25 mouse cellular contexts compared by ENCODE assay signal in genomic region chr3:34384965-34385505, GRCm38 (mm10).
DNase-seq lines count a peak whose midpoint lies in the region; ATAC-seq lines count a peak whose summit lies in the region.
"Had no signal": no experiment of that assay in that cellular context is flagged by ENCODE, and none has a peak within 500 bp of the region (broad histone marks: within the 10 kb centered on the region; RNA-seq: fewer than 3 reads in every experiment).

No protein-coding gene starts in this region.

- no peaks in the 10 kb centered on the region for H3K4me1 ChIP-seq in heart, embryonic 11.5 days (ENCODE audit: control insufficient read depth, insufficient read depth, low read length)
- H3K4me1 ChIP-seq in midbrain, embryonic 13.5 days (replicated peaks), result peaks cover 12% of the 10 kb centered on the region; the same call in 1 of the 2 replicates
- H3K4me1 ChIP-seq in midbrain, embryonic 10.5 days, result peaks cover 8% of the 10 kb centered on the region; the same call in 1 of the 2 replicates
- H3K4me1 ChIP-seq: heart, embryonic 13.5 days; kidney, embryonic 15.5 days; limb, embryonic 13.5 days; liver, embryonic 13.5 days; stomach, embryonic 15.5 days had no signal

- ATAC-seq in heart, embryonic 11.5 days (replicated peaks; ENCODE audit: insufficient number of reproducible peaks, low FRiP score, low TSS enrichment), result 0 out of 2 replicates have a peak, but pooled peaks have one; percentile 22
- ATAC-seq in midbrain, embryonic 13.5 days, result peak; percentile 81
- peak; percentile 36; the same call in 1 of the 2 replicates for ATAC-seq in common myeloid progenitor, adult 5-6 weeks (replicated peaks; ENCODE audit: low read depth, poor library complexity, severe bottlenecking)

- H3K27ac ChIP-seq in heart, embryonic 11.5 days (ENCODE audit: low read depth, low read length), result no peak overlapping the region
- no peak overlapping the region for H3K27ac ChIP-seq in midbrain, embryonic 13.5 days
- no peak overlapping the region for H3K27ac ChIP-seq in midbrain, embryonic 10.5 days (replicated peaks)
- H3K27ac ChIP-seq: heart, embryonic 13.5 days; kidney, embryonic 15.5 days; limb, embryonic 13.5 days; liver, embryonic 13.5 days; neural tube, embryonic 12.5 days; stomach, embryonic 15.5 days had no signal

- H3K36me3 ChIP-seq in heart, embryonic 11.5 days (ENCODE audit: control insufficient read depth, insufficient read depth, low read length), result no peaks in the 10 kb centered on the region
- H3K36me3 ChIP-seq in midbrain, embryonic 13.5 days, result no peaks in the 10 kb centered on the region
- no peaks in the 10 kb centered on the region for H3K36me3 ChIP-seq in midbrain, embryonic 10.5 days
- H3K36me3 ChIP-seq: heart, embryonic 13.5 days; kidney, embryonic 15.5 days; limb, embryonic 13.5 days; liver, embryonic 13.5 days; neural tube, embryonic 12.5 days; stomach, embryonic 15.5 days had no signal

- no peak overlapping the region for H3K4me3 ChIP-seq in heart, embryonic 11.5 days (ENCODE audit: low read depth, low read length)
- H3K4me3 ChIP-seq in midbrain, embryonic 13.5 days (replicated peaks), result no peak overlapping the region
- no peak overlapping the region for H3K4me3 ChIP-seq in midbrain, embryonic 10.5 days
- H3K4me3 ChIP-seq: heart, embryonic 13.5 days; kidney, embryonic 15.5 days; limb, embryonic 13.5 days; liver, embryonic 13.5 days; neural tube, embryonic 12.5 days; stomach, embryonic 15.5 days had no signal

- 82% methylated on average over 12 of the region's 12 CpGs for WGBS in heart, embryonic 11.5 days (ENCODE audit: insufficient replicate concordance)
- 56% methylated on average over 12 of the region's 12 CpGs for WGBS in midbrain, embryonic 13.5 days
- 76% methylated on average over 12 of the region's 12 CpGs for WGBS in midbrain, embryonic 10.5 days

- H3K9ac ChIP-seq in heart, embryonic 11.5 days (ENCODE audit: low read depth, low read length), result no peak overlapping the region
- H3K9ac ChIP-seq in midbrain, embryonic 13.5 days (replicated peaks), result no peak overlapping the region
- H3K9ac ChIP-seq: heart, embryonic 13.5 days; kidney, embryonic 15.5 days; limb, embryonic 13.5 days; liver, embryonic 13.5 days; neural tube, embryonic 12.5 days; stomach, embryonic 15.5 days had no signal

- no peaks in the 10 kb centered on the region for H3K27me3 ChIP-seq in heart, embryonic 11.5 days (ENCODE audit: control insufficient read depth, insufficient read depth, low read length)
- no peaks in the 10 kb centered on the region for H3K27me3 ChIP-seq in midbrain, embryonic 13.5 days
- no peaks in the 10 kb centered on the region for H3K27me3 ChIP-seq in midbrain, embryonic 10.5 days (ENCODE audit: low read depth, poor library complexity, severe bottlenecking)
- H3K27me3 ChIP-seq: heart, embryonic 13.5 days; kidney, embryonic 15.5 days; limb, embryonic 13.5 days; liver, embryonic 13.5 days; neural tube, embryonic 12.5 days; stomach, embryonic 15.5 days had no signal

- no peak overlapping the region for H3K4me2 ChIP-seq in heart, embryonic 11.5 days
- H3K4me2 ChIP-seq in midbrain, embryonic 13.5 days (replicated peaks), result no peak overlapping the region
- H3K4me2 ChIP-seq: heart, embryonic 13.5 days; kidney, embryonic 15.5 days; limb, embryonic 13.5 days; liver, embryonic 13.5 days; neural tube, embryonic 12.5 days; stomach, embryonic 15.5 days had no signal

- no peaks in the 10 kb centered on the region for H3K9me3 ChIP-seq in heart, embryonic 11.5 days (replicated peaks; ENCODE audit: control insufficient read depth, low read length)
- no peaks in the 10 kb centered on the region for H3K9me3 ChIP-seq in midbrain, embryonic 13.5 days
- no peaks in the 10 kb centered on the region for H3K9me3 ChIP-seq in midbrain, embryonic 10.5 days (replicated peaks)
- H3K9me3 ChIP-seq: heart, embryonic 13.5 days; kidney, embryonic 15.5 days; limb, embryonic 13.5 days; liver, embryonic 13.5 days; neural tube, embryonic 12.5 days; stomach, embryonic 15.5 days had no signal

- no peak for DNase-seq in heart, adult 18-20 months
- DNase-seq in midbrain, embryonic 10.5 days (ENCODE audit: low spot score), result no peak
- DNase-seq in layer of hippocampus, adult 8-10 months (ENCODE audit: low spot score in 2 of 2), result no peak
- no peak for DNase-seq in liver
- DNase-seq: adrenal gland, postnatal 10 days; cerebellum, adult 2 months; gastrocnemius, postnatal 14 days; heart, adult 11 months; kidney, adult 11 months; kidney, postnatal 36 days; layer of hippocampus, adult 9-11 months; liver, embryonic 13.5 days; lung, adult 2 months; lung, postnatal 14 days; right cerebral cortex, adult 18-20 months; right cerebral cortex, postnatal 4 days; thymus, postnatal 25 days had no signal

Comparison
In these comparisons a context has a peak if more than half of its experiments do, and no peak if none do; other contexts are left out.
1. ATAC-seq: peak in every context shown above with its lines; median percentile 81 in midbrain, embryonic 13.5 days; 36 in common myeloid progenitor, adult 5-6 weeks; 22 in heart, embryonic 11.5 days.